Mouse (Mus musculus) hindbrain, embryonic 10.5 days (tissue): ENCODE measurements around the gene Psg26. TPM values are rescaled to one million over a fixed set of nuclear protein-coding genes. Genes with fewer than 3 reads are reported as not detected.
"Not testable (repeated sequence)": the region's sequence is repeated elsewhere in the genome, so short reads cannot be mapped to it uniquely, and the experiment has no call there.

ENCODE experiments used
- DNase-seq: peaks from one replicate; pipeline ENCODE4 v3.0.0-alpha.2; 2017; ENCODE audit warnings: low spot score
- H3K27ac ChIP-seq: fragments of 300-500 bp; sonication (generic); 2 replicates; pipeline ENCODE4 v1.5.1; 2016; ENCODE audit warnings: mild to moderate bottlenecking, moderate library complexity
- H3K27me3 ChIP-seq: fragments of 300-500 bp; sonication (generic); 2 replicates; pipeline ENCODE4 v1.6.1; 2016; ENCODE audit warnings: mild to moderate bottlenecking; ENCODE audit not compliant: poor library complexity, insufficient read depth, severe bottlenecking
- H3K36me3 ChIP-seq: fragments of 300-500 bp; sonication (generic); 2 replicates; pipeline ENCODE4 v1.6.1; 2016; ENCODE audit warnings: mild to moderate bottlenecking, moderate library complexity
- H3K4me1 ChIP-seq: fragments of 300-500 bp; sonication (generic); replicated peaks from 2 replicates; pipeline ENCODE4 v1.6.1; 2016; ENCODE audit warnings: mild to moderate bottlenecking
- H3K4me3 ChIP-seq: fragments of 300-500 bp; sonication (generic); 2 replicates; pipeline ENCODE4 v1.5.1; 2016; ENCODE audit warnings: mild to moderate bottlenecking, moderate library complexity
- H3K9me3 ChIP-seq: fragments of 300-500 bp; sonication (generic); 2 replicates; pipeline ENCODE4 v1.6.1; 2016; ENCODE audit warnings: mild to moderate bottlenecking, moderate library complexity
- WGBS: fragments of 180-500 bp; shearing (Covaris S2); methylation state at CpG from one replicate; pipeline ENCODE4 v1.1.7; 2016; 5-methylcytosine and 5-hydroxymethylcytosine counted together
- polyA plus RNA-seq: library from polyadenylated mRNA; unstranded; fragments of >200 nt; fragmentation: Nextera tagmentation; extraction: Ambion mirVana; gene quantifications from 2 replicates; pipeline ENCODE4 v1.2.1, GENCODE M21; 2016

The Psg26 gene
- not detected in 2 replicates for polyA plus RNA-seq

- Histone ChIP-seq H3K9me3 (peaks cover 46% of the 10 kb centered on the region), H3K27ac (no peak within 1 kb of the TSS), H3K36me3 (no peaks in the 10 kb centered on the region), H3K4me3 (no peak within 1 kb of the TSS), H3K27me3 (no peaks in the 10 kb centered on the region), H3K4me1 (no peaks in the 10 kb centered on the region)
- 66% methylated on average over 1 of the region's 1 CpGs for WGBS
- no peak for DNase-seq
These were observed at the start of gene Psg26 for GRCm38 (mm10) chr7:18484077-18484476. Psg26 (minus strand) TSS chr7:18484177.

- Histone ChIP-seq H3K27me3 (no peaks in the 10 kb centered on the region), H3K9me3 (0 out of 2 replicates have a peak, but pooled peaks cover 17% of the 10 kb centered on the region), H3K4me3 (no peak overlapping the region), H3K4me1 (no peaks in the 10 kb centered on the region), H3K36me3 (no peaks in the 10 kb centered on the region), H3K27ac (no peak overlapping the region)
- DNase-seq = no peak
- 65% methylated on average over 3 of the region's 3 CpGs for WGBS
These were observed 49.4 kb upstream of the Psg26 start for GRCm38 (mm10) chr7:18533420-18533819.

- Histone ChIP-seq H3K4me1 (no peaks in the 10 kb centered on the region), H3K9me3 (peaks cover 17% of the 10 kb centered on the region; the same call in 1 of the 2 replicates), H3K27ac (no peak within 1 kb of the TSS), H3K4me3 (no peak within 1 kb of the TSS), H3K27me3 (no peaks in the 10 kb centered on the region), H3K36me3 (no peaks in the 10 kb centered on the region)
- DNase-seq = no peak
- 93% methylated on average over 1 of the region's 1 CpGs for WGBS
These were observed 48.2 kb upstream of the Psg26 start, which contains the start of gene Psg25 for GRCm38 (mm10) chr7:18532169-18532568. Psg25 (minus strand) TSS chr7:18532269.

- Histone ChIP-seq H3K27ac (no peak overlapping the region), H3K9me3 (peaks cover 10% of the 10 kb centered on the region; the same call in 1 of the 2 replicates), H3K36me3 (no peaks in the 10 kb centered on the region), H3K27me3 (no peaks in the 10 kb centered on the region), H3K4me1 (no peaks in the 10 kb centered on the region), H3K4me3 (no peak overlapping the region)
- WGBS = 94% methylated on average over 8 of the region's 8 CpGs
- DNase-seq = no peak
These were observed 40.7 kb upstream of the Psg26 start for GRCm38 (mm10) chr7:18524668-18525067.

GRCm38 (mm10) chr7:18512848-18513247, 28.9 kb upstream of the Psg26 start:
- not testable (repeated sequence) for H3K27me3 ChIP-seq, H3K36me3 ChIP-seq, H3K9me3 ChIP-seq, DNase-seq, H3K4me1 ChIP-seq, H3K4me3 ChIP-seq, H3K27ac ChIP-seq

GRCm38 (mm10) chr7:18512417-18512816, 28.4 kb upstream of the Psg26 start:
- not testable (repeated sequence) for H3K9me3 ChIP-seq, H3K27ac ChIP-seq, H3K36me3 ChIP-seq, H3K4me1 ChIP-seq, H3K27me3 ChIP-seq, H3K4me3 ChIP-seq, DNase-seq
- WGBS = 62% methylated on average over 2 of the region's 2 CpGs

- H3K4me3 ChIP-seq = no peak overlapping the region
- DNase-seq = peak; percentile 42
- no peak overlapping the region for H3K27ac ChIP-seq
- no peaks in the 10 kb centered on the region for H3K9me3 ChIP-seq
- no peaks in the 10 kb centered on the region for H3K4me1 ChIP-seq
- no peaks in the 10 kb centered on the region for H3K36me3 ChIP-seq
- 23% methylated on average over 9 of the region's 9 CpGs for whole genome bisulfite sequencing
- no peaks in the 10 kb centered on the region for H3K27me3 ChIP-seq
These were observed 27.5 kb upstream of the Psg26 start for GRCm38 (mm10) chr7:18511479-18511878.

- H3K36me3 ChIP-seq, DNase-seq, H3K4me1 ChIP-seq, H3K27me3 ChIP-seq, H3K27ac ChIP-seq, H3K4me3 ChIP-seq: not testable (repeated sequence)
- peaks cover 66% of the 10 kb centered on the region for H3K9me3 ChIP-seq
- 81% methylated on average over 2 of the region's 2 CpGs for WGBS
These were observed 52.0 kb downstream of the Psg26 start, which contains the start of gene Psg28 for GRCm38 (mm10) chr7:18431941-18432340. Psg28 (minus strand) TSS chr7:18432041.

Other genes starting within 250 kb of the Psg26 start
- gene Mill1, start 238.8 kb downstream of the Psg26 start, polyA plus RNA-seq = not detected in 2 replicates
- not detected in 2 replicates for gene Psg18, start 129.2 kb downstream of the Psg26 start, polyA plus RNA-seq
- gene Psg28, start 52.1 kb downstream of the Psg26 start, polyA plus RNA-seq = not detected in 2 replicates
- gene Psg25, start 48.1 kb upstream of the Psg26 start, polyA plus RNA-seq = not detected in 2 replicates
- gene Psg27, start 83.1 kb upstream of the Psg26 start, polyA plus RNA-seq = not detected in 2 replicates
- not detected in 2 replicates for gene Psg23, start 132.3 kb upstream of the Psg26 start, polyA plus RNA-seq
- gene Psg21, start 172.5 kb upstream of the Psg26 start, polyA plus RNA-seq = not detected in 2 replicates
- gene Psg20, start 202.0 kb upstream of the Psg26 start, polyA plus RNA-seq = not detected in 2 replicates
- gene Psg22, start 233.9 kb upstream of the Psg26 start, polyA plus RNA-seq = not detected in 2 replicates